Mouse (Mus musculus): ENCODE measurements around the gene Cd72. TPM values are rescaled to one million over a fixed set of nuclear protein-coding genes. Genes with fewer than 3 reads are reported as not detected.

Gene Cd72
- polyA plus RNA-seq, 1 experiment: 1.5 TPM

DNA sequence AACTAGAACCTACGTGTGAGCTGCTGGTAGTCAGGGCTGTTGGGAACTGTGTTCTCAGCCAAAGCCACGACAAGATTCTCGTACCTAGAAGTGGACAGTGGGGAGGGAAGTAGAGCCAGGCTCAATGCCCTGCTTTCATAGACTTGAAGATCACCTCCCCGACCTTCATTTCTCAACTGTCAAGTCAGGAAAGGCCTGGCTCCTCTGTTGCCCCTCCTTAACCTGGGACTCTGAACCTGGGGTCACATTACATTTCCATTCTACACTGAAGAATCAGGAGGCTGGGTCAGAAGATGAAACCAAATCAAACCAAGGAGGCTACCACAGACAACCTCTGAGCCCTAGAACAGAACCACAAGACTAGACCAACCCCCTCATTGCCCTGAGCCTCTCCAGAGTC is 43.5 kb upstream of the Cd72 start:
- Histone ChIP-seq H3K79me3 (ENCODE audit: low read depth) (no peaks in the 10 kb centered on the region), H3K27me3 (ENCODE audit: control insufficient read depth, insufficient read depth, insufficient read length) (no peaks in the 10 kb centered on the region), H3K36me3 (ENCODE audit: control insufficient read depth, insufficient read depth) (peaks cover 17% of the 10 kb centered on the region), H3ac (ENCODE audit: control insufficient read depth, insufficient read length, low read depth) (no peak overlapping the region), H3K79me2 (ENCODE audit: control insufficient read depth, insufficient read depth) (peaks cover 20% of the 10 kb centered on the region), H3K4me3 (ENCODE audit: insufficient read depth, poor library complexity, severe bottlenecking) (no peak overlapping the region)
- no peak for TF ChIP-seq CTCF (IDR thresholded peaks at IDR 0.05; ENCODE audit: control insufficient read depth, insufficient read depth, insufficient read length)
- no peak for TF ChIP-seq FOSL1 (IDR thresholded peaks at IDR 0.05; ENCODE audit: insufficient read depth, low read length, poor library complexity, severe bottlenecking)
- no peak for TF ChIP-seq CEBPB (IDR thresholded peaks at IDR 0.05; ENCODE audit: low read depth)
- TF ChIP-seq MYOG (IDR thresholded peaks at IDR 0.05; ENCODE audit: control insufficient read depth, extremely low read depth, insufficient read length): no peak
- TF ChIP-seq MYOD1 (IDR thresholded peaks at IDR 0.05; ENCODE audit: control insufficient read depth, insufficient read length, low read depth): no peak
- TF ChIP-seq USF1 (IDR thresholded peaks at IDR 0.05; ENCODE audit: low read depth): no peak
- TF ChIP-seq MAX (IDR thresholded peaks at IDR 0.05): no peak

DNA sequence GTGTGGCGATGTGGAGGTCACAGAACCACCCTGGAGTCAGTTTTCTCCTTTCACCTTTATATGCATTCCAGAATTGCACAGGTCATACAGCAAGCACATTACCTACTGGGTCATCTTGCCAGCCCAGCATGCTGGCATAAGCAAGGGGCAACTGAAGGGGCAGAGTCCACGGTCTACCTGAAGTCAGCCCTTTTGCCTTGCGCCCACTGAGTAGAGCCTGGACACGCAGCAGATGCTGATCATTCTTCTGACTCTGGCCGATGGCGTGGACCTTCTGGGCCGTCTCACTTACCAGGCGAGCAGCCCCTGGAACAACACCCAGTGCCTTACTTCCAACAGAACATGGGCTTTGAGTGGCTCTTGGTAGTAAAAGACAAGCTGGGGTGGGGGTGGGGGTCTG is 43.0 kb upstream of the Cd72 start:
- no peak overlapping the region for H3K4me3 ChIP-seq (ENCODE audit: insufficient read depth, poor library complexity, severe bottlenecking)
- no peaks in the 10 kb centered on the region for H3K79me3 ChIP-seq (ENCODE audit: low read depth)
- no peak overlapping the region for H3ac ChIP-seq (ENCODE audit: control insufficient read depth, insufficient read length, low read depth)
- H3K27me3 ChIP-seq (ENCODE audit: control insufficient read depth, insufficient read depth, insufficient read length): no peaks in the 10 kb centered on the region
- no peak for TF ChIP-seq MYOG (IDR thresholded peaks at IDR 0.05; ENCODE audit: control insufficient read depth, extremely low read depth, insufficient read length)
- TF ChIP-seq CTCF (IDR thresholded peaks at IDR 0.05; ENCODE audit: control insufficient read depth, insufficient read depth, insufficient read length): no peak
- TF ChIP-seq CEBPB (IDR thresholded peaks at IDR 0.05; ENCODE audit: low read depth): no peak
- no peak for TF ChIP-seq MAX (IDR thresholded peaks at IDR 0.05)
- no peak for TF ChIP-seq FOSL1 (IDR thresholded peaks at IDR 0.05; ENCODE audit: insufficient read depth, low read length, poor library complexity, severe bottlenecking)
- no peak for TF ChIP-seq USF1 (IDR thresholded peaks at IDR 0.05; ENCODE audit: low read depth)
- TF ChIP-seq MYOD1 (IDR thresholded peaks at IDR 0.05; ENCODE audit: control insufficient read depth, insufficient read length, low read depth): no peak
- peaks cover 17% of the 10 kb centered on the region for H3K36me3 ChIP-seq (ENCODE audit: control insufficient read depth, insufficient read depth)
- H3K79me2 ChIP-seq (ENCODE audit: control insufficient read depth, insufficient read depth): peaks cover 20% of the 10 kb centered on the region

GRCm38 (mm10) chr4:43496587-43496986 is 42.2 kb upstream of the Cd72 start:
- Histone ChIP-seq H3K79me3 (ENCODE audit: low read depth) (no peaks in the 10 kb centered on the region), H3ac (ENCODE audit: control insufficient read depth, insufficient read length, low read depth) (no peak overlapping the region), H3K79me2 (ENCODE audit: control insufficient read depth, insufficient read depth) (peaks cover 20% of the 10 kb centered on the region), H3K36me3 (ENCODE audit: control insufficient read depth, insufficient read depth) (peaks cover 17% of the 10 kb centered on the region), H3K4me3 (ENCODE audit: insufficient read depth, poor library complexity, severe bottlenecking) (no peak overlapping the region), H3K27me3 (ENCODE audit: control insufficient read depth, insufficient read depth, insufficient read length) (no peaks in the 10 kb centered on the region)
- TF ChIP-seq MAX (IDR thresholded peaks at IDR 0.05): no peak
- no peak for TF ChIP-seq USF1 (IDR thresholded peaks at IDR 0.05; ENCODE audit: low read depth)

DNA sequence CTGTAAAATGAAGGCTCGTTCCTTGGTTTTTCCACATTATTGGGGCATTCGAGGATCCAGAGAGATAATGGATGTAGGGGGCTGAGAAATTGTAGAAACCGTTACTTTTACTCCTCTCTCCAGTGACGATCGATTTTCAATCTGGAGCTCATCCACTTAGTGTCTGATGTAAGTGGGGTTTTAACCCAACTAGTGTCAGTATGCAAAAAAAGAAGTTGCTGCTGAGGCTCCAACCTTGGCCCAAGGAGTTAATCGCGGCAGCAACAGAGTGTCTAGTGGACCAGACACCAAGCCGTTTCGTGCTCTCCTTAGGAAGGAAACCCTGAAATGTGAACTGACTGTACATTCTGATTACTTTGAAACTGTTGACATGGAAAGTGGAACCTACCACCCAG is 39.4 kb upstream of the Cd72 start:
- peaks cover 17% of the 10 kb centered on the region for H3K36me3 ChIP-seq (ENCODE audit: control insufficient read depth, insufficient read depth)
- peaks cover 20% of the 10 kb centered on the region for H3K79me2 ChIP-seq (ENCODE audit: control insufficient read depth, insufficient read depth)
- TF ChIP-seq USF1 (IDR thresholded peaks at IDR 0.05; ENCODE audit: low read depth) (no peak), CEBPB (IDR thresholded peaks at IDR 0.05; ENCODE audit: low read depth) (no peak), FOSL1 (IDR thresholded peaks at IDR 0.05; ENCODE audit: insufficient read depth, low read length, poor library complexity, severe bottlenecking) (no peak), CTCF (IDR thresholded peaks at IDR 0.05; ENCODE audit: control insufficient read depth, insufficient read depth, insufficient read length) (no peak), MYOD1 (IDR thresholded peaks at IDR 0.05; ENCODE audit: control insufficient read depth, insufficient read length, low read depth) (no peak), MAX (IDR thresholded peaks at IDR 0.05) (no peak), MYOG (IDR thresholded peaks at IDR 0.05; ENCODE audit: control insufficient read depth, extremely low read depth, insufficient read length) (no peak)
- H3K79me3 ChIP-seq (ENCODE audit: low read depth): no peaks in the 10 kb centered on the region
- H3ac ChIP-seq (ENCODE audit: control insufficient read depth, insufficient read length, low read depth): peak overlapping the region; percentile 98
- no peaks in the 10 kb centered on the region for H3K27me3 ChIP-seq (ENCODE audit: control insufficient read depth, insufficient read depth, insufficient read length)
- H3K4me3 ChIP-seq (ENCODE audit: insufficient read depth, poor library complexity, severe bottlenecking): peak overlapping the region; percentile 78

- no peaks in the 10 kb centered on the region for H3K79me3 ChIP-seq (ENCODE audit: low read depth)
- H3K27me3 ChIP-seq (ENCODE audit: control insufficient read depth, insufficient read depth, insufficient read length): no peaks in the 10 kb centered on the region
- H3K36me3 ChIP-seq (ENCODE audit: control insufficient read depth, insufficient read depth): peaks cover 17% of the 10 kb centered on the region
- peaks cover 15% of the 10 kb centered on the region for H3K79me2 ChIP-seq (ENCODE audit: control insufficient read depth, insufficient read depth)
- peak overlapping the region; percentile 98 for H3ac ChIP-seq (ENCODE audit: control insufficient read depth, insufficient read length, low read depth)
- no peak for TF ChIP-seq MYOG (IDR thresholded peaks at IDR 0.05; ENCODE audit: control insufficient read depth, extremely low read depth, insufficient read length)
- peak overlapping the region; percentile 78 for H3K4me3 ChIP-seq (ENCODE audit: insufficient read depth, poor library complexity, severe bottlenecking)
Measured at GRCm38 (mm10) chr4:43493186-43493845, 38.9 kb upstream of the Cd72 start.

DNA sequence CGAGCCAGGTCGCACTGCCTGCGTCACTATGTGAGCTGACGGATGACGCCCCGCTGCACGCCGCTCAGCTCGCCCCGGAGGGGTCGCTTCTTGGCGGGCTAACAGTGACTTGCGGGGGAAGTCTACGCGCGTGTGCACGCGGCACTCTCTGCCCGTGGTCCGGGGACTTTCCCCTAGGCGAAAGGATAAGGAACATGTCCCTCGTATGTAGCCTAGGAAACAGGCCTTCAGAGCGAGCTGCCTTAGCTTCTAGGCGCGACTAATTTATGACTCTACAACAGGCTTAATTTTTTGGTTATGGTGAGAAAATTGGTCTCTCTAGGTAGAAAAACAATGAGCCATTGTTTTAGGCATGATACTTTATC is 38.4 kb upstream of the Cd72 start, which contains the start of gene Ccdc107:
TSS of gene Ccdc107 (plus strand) at position 80 of the 365 bp plus-strand sequence.
- Histone ChIP-seq H3ac (ENCODE audit: control insufficient read depth, insufficient read length, low read depth) (peak within 1 kb of the TSS; percentile 98), H3K36me3 (ENCODE audit: control insufficient read depth, insufficient read depth) (peaks cover 15% of the 10 kb centered on the region), H3K79me3 (ENCODE audit: low read depth) (no peaks in the 10 kb centered on the region), H3K4me3 (ENCODE audit: insufficient read depth, poor library complexity, severe bottlenecking) (peak within 1 kb of the TSS; percentile 78), H3K79me2 (ENCODE audit: control insufficient read depth, insufficient read depth) (peaks cover 10% of the 10 kb centered on the region), H3K27me3 (ENCODE audit: control insufficient read depth, insufficient read depth, insufficient read length) (no peaks in the 10 kb centered on the region)
- TF ChIP-seq CEBPB (IDR thresholded peaks at IDR 0.05; ENCODE audit: low read depth) (peak; percentile 19), MYOG (IDR thresholded peaks at IDR 0.05; ENCODE audit: control insufficient read depth, extremely low read depth, insufficient read length) (no peak), MAX (IDR thresholded peaks at IDR 0.05) (peak; percentile 75)
